Mouse (Mus musculus) heart, adult 18-20 months (tissue): ENCODE results near the gene 1810013L24Rik. TPM values are rescaled to one million over a fixed set of nuclear protein-coding genes. Genes with fewer than 3 reads are reported as not detected.
"Not testable (repeated sequence)": the region's sequence is repeated elsewhere in the genome, so short reads cannot be mapped to it uniquely, and the experiment has no call there.

ENCODE experiments used
- DNase-seq, 2 experiments: peaks; one replicate each; pipeline ENCODE4 v3.0.0; 2021 to 2022; ENCODE audit warnings: mixed read lengths in 1 of 2
- total RNA-seq, 2 experiments: library from RNA; stranded (reverse); gene quantifications; 2 replicates each; pipeline ENCODE4 v1.2.3; 2021

Gene 1810013L24Rik
- total RNA-seq, 2 experiments from 2014 or later: 113 to 118 TPM

GRCm38 (mm10) chr16:8894214-8894613, 64.3 kb downstream of the 1810013L24Rik start:
- not testable (repeated sequence) for DNase-seq

- DNase-seq: no peak
Observed at GRCm38 (mm10) chr16:8895301-8895700, 65.4 kb downstream of the 1810013L24Rik start.

GRCm38 (mm10) chr16:8906115-8906514, 76.2 kb downstream of the 1810013L24Rik start:
- DNase-seq: not testable (repeated sequence)

Other genes starting within 250 kb of the 1810013L24Rik start
- gene Pmm2, start 192.4 kb upstream of the 1810013L24Rik start, total RNA-seq: 10 to 100 TPM; 32.7 to 36.3 TPM
- gene Tmem186, start 192.4 kb upstream of the 1810013L24Rik start, total RNA-seq: 10 to 100 TPM; 19.1 to 19.4 TPM
- gene Carhsp1, start 157.9 kb upstream of the 1810013L24Rik start, total RNA-seq: 10 to 100 TPM; 16.6 to 19.2 TPM
- not detected for gene Gm5767, start 149.3 kb upstream of the 1810013L24Rik start, total RNA-seq
- 10 to 100 TPM; 41.3 to 49.2 TPM for gene Usp7, start 37.8 kb upstream of the 1810013L24Rik start, total RNA-seq